Mouse (Mus musculus) myocyte (in vitro differentiated cells): ENCODE measurements around the gene Stk35. TPM values are rescaled to one million over a fixed set of nuclear protein-coding genes. Genes with fewer than 3 reads are reported as not detected.

Source experiments
- H3K27me3 ChIP-seq: one replicate; pipeline ENCODE4 v1.6.1; 2011; ENCODE audit not compliant: control insufficient read depth, insufficient read depth, insufficient read length
- H3K36me3 ChIP-seq: one replicate; pipeline ENCODE4 v1.6.1; 2011; ENCODE audit not compliant: control insufficient read depth, insufficient read depth
- H3K4me2 ChIP-seq: one replicate; pipeline ENCODE4 v1.6.1; 2011; ENCODE audit warnings: low read depth, control low read depth
- H3K4me3 ChIP-seq: one replicate; pipeline ENCODE4 v1.5.1; 2011; ENCODE audit warnings: mild to moderate bottlenecking, control low read depth, moderate library complexity
- H3K79me2 ChIP-seq: one replicate; pipeline ENCODE4 v1.6.1; 2011; ENCODE audit not compliant: control insufficient read depth, insufficient read depth
- H3ac ChIP-seq: one replicate; pipeline ENCODE4 v1.6.1; 2011; ENCODE audit not compliant: control insufficient read depth, insufficient read length
- CEBPB ChIP-seq: IDR thresholded peaks from 2 replicates; pipeline ENCODE4 v1.6.1; 2011; ENCODE audit warnings: mild to moderate bottlenecking, moderate library complexity; ENCODE audit not compliant: poor library complexity, insufficient read depth, severe bottlenecking
- E2F4 ChIP-seq: IDR thresholded peaks from one replicate; pipeline ENCODE4 v1.6.1; 2011; ENCODE audit warnings: mild to moderate bottlenecking, control low read depth, moderate library complexity; ENCODE audit not compliant: insufficient read depth
- MAX ChIP-seq: IDR thresholded peaks from one replicate; pipeline ENCODE4 v1.6.1; 2011; ENCODE audit warnings: low read depth, mild to moderate bottlenecking, control low read depth
- MYOD1 ChIP-seq, 3 experiments: IDR thresholded peaks; one replicate each; pipeline ENCODE4 v1.6.1; 2011; ENCODE audit warnings: control low read depth in 2 of 3, low read depth in 2 of 3, mild to moderate bottlenecking in 2 of 3, moderate library complexity in 1 of 3; ENCODE audit not compliant: insufficient read length in 2 of 3, control insufficient read depth in 1 of 3
- MYOG ChIP-seq, 3 experiments: IDR thresholded peaks; one replicate each; pipeline ENCODE4 v1.6.1; 2011; ENCODE audit warnings: control low read depth in 2 of 3, low read depth in 2 of 3, mild to moderate bottlenecking in 2 of 3; ENCODE audit not compliant: insufficient read length in 2 of 3, control insufficient read depth in 1 of 3, insufficient read depth in 1 of 3
- POLR2A ChIP-seq: IDR thresholded peaks from one replicate; pipeline ENCODE4 v1.6.1; 2011; ENCODE audit warnings: low read depth, mild to moderate bottlenecking, control low read depth, moderate library complexity; ENCODE audit not compliant: insufficient read length
- POLR2AphosphoS2 ChIP-seq: IDR thresholded peaks from one replicate; pipeline ENCODE4 v1.6.1; 2011; ENCODE audit warnings: low read depth, control low read depth; ENCODE audit not compliant: insufficient read length
- REST ChIP-seq: IDR thresholded peaks from one replicate; pipeline ENCODE4 v1.6.1; 2011; ENCODE audit warnings: mild to moderate bottlenecking, control low read depth, moderate library complexity; ENCODE audit not compliant: insufficient read depth, insufficient read length
- SRF ChIP-seq: IDR thresholded peaks from one replicate; pipeline ENCODE4 v1.6.1; 2011; ENCODE audit warnings: low read depth; ENCODE audit not compliant: control insufficient read depth, insufficient read length
- TCF12 ChIP-seq: IDR thresholded peaks from one replicate; pipeline ENCODE4 v1.6.1; 2011; ENCODE audit warnings: mild to moderate bottlenecking, control low read depth; ENCODE audit not compliant: poor library complexity, insufficient read depth, severe bottlenecking
- TCF3 ChIP-seq: IDR thresholded peaks from one replicate; pipeline ENCODE4 v1.6.1; 2011; ENCODE audit warnings: low read depth, control low read depth; ENCODE audit not compliant: insufficient read length
- USF1 ChIP-seq: IDR thresholded peaks from one replicate; pipeline ENCODE4 v1.6.1; 2011; ENCODE audit warnings: low read depth, mild to moderate bottlenecking, control low read depth, moderate library complexity
- polyA plus RNA-seq: library from polyadenylated mRNA; unstranded; fragments of >200 nt; fragmentation: generic; extraction: Trizol; gene quantifications from one replicate; pipeline ENCODE4 v1.2.1, GENCODE M21; 2012; ENCODE audit warnings: missing spikeins

Stk35 gene
- polyA plus RNA-seq, 1 experiment: 6.0 TPM

GRCm38 (mm10) chr2:129874509-129875095, 74.3 kb downstream of the Stk35 start:
- H3K79me2 ChIP-seq: no peaks in the 10 kb centered on the region
- H3ac ChIP-seq: no peak overlapping the region
- no peaks in the 10 kb centered on the region for H3K27me3 ChIP-seq
- H3K4me2 ChIP-seq: no peak overlapping the region
- no peaks in the 10 kb centered on the region for H3K36me3 ChIP-seq
- H3K4me3 ChIP-seq: no peak overlapping the region
- TF ChIP-seq SRF (no peak), MAX (no peak), MYOD1 (IDR thresholded peaks at IDR 0.05; ENCODE audit: control insufficient read depth in 1 of 3, insufficient read length in 2 of 3, low read depth in 2 of 3) (no peak), TCF12 (no peak), POLR2A (no peak), E2F4 (no peak), POLR2AphosphoS2 (no peak), MYOG (IDR thresholded peaks at IDR 0.05; ENCODE audit: control insufficient read depth in 1 of 3, insufficient read depth in 1 of 3, insufficient read length in 2 of 3, low read depth in 2 of 3) (no peak), REST (no peak), USF1 (no peak), TCF3 (no peak), CEBPB (no peak)

GRCm38 (mm10) chr2:129876935-129877334, 76.6 kb downstream of the Stk35 start:
- no peaks in the 10 kb centered on the region for H3K79me2 ChIP-seq
- no peak overlapping the region for H3ac ChIP-seq
- no peak overlapping the region for H3K4me3 ChIP-seq
- TF ChIP-seq MAX (no peak), POLR2AphosphoS2 (no peak), POLR2A (no peak), MYOD1 (IDR thresholded peaks at IDR 0.05; ENCODE audit: control insufficient read depth in 1 of 3, insufficient read length in 2 of 3, low read depth in 2 of 3) (no peak), CEBPB (no peak), REST (no peak)
- no peak overlapping the region for H3K4me2 ChIP-seq
- H3K27me3 ChIP-seq: no peaks in the 10 kb centered on the region
- no peaks in the 10 kb centered on the region for H3K36me3 ChIP-seq

GRCm38 (mm10) chr2:129879817-129880216, 79.5 kb downstream of the Stk35 start:
- H3K4me3 ChIP-seq: no peak overlapping the region
- no peak overlapping the region for H3ac ChIP-seq
- no peak overlapping the region for H3K4me2 ChIP-seq
- no peaks in the 10 kb centered on the region for H3K27me3 ChIP-seq
- TF ChIP-seq CEBPB (no peak), POLR2AphosphoS2 (no peak), USF1 (no peak), E2F4 (no peak), MYOD1 (IDR thresholded peaks at IDR 0.05; ENCODE audit: control insufficient read depth in 1 of 3, insufficient read length in 2 of 3, low read depth in 2 of 3) (no peak), POLR2A (no peak), MAX (no peak), SRF (no peak), TCF12 (no peak), REST (no peak), MYOG (IDR thresholded peaks at IDR 0.05; ENCODE audit: control insufficient read depth in 1 of 3, insufficient read depth in 1 of 3, insufficient read length in 2 of 3, low read depth in 2 of 3) (no peak), TCF3 (no peak)
- H3K36me3 ChIP-seq: no peaks in the 10 kb centered on the region
- H3K79me2 ChIP-seq: no peaks in the 10 kb centered on the region

- Histone ChIP-seq H3K36me3 (no peaks in the 10 kb centered on the region), H3K4me3 (no peak overlapping the region), H3K27me3 (no peaks in the 10 kb centered on the region), H3ac (no peak overlapping the region), H3K4me2 (no peak overlapping the region), H3K79me2 (no peaks in the 10 kb centered on the region)
- no peak for TF ChIP-seq TCF3
- TF ChIP-seq POLR2AphosphoS2: no peak
- no peak for TF ChIP-seq REST
- TF ChIP-seq E2F4: no peak
- no peak for TF ChIP-seq MYOG (IDR thresholded peaks at IDR 0.05; ENCODE audit: control insufficient read depth in 1 of 3, insufficient read depth in 1 of 3, insufficient read length in 2 of 3, low read depth in 2 of 3)
- TF ChIP-seq MAX: no peak
- no peak for TF ChIP-seq USF1
- no peak for TF ChIP-seq MYOD1 (IDR thresholded peaks at IDR 0.05; ENCODE audit: control insufficient read depth in 1 of 3, insufficient read length in 2 of 3, low read depth in 2 of 3)
- no peak for TF ChIP-seq TCF12
- TF ChIP-seq CEBPB: no peak
Measured at GRCm38 (mm10) chr2:129880226-129880625, 79.9 kb downstream of the Stk35 start.

DNA sequence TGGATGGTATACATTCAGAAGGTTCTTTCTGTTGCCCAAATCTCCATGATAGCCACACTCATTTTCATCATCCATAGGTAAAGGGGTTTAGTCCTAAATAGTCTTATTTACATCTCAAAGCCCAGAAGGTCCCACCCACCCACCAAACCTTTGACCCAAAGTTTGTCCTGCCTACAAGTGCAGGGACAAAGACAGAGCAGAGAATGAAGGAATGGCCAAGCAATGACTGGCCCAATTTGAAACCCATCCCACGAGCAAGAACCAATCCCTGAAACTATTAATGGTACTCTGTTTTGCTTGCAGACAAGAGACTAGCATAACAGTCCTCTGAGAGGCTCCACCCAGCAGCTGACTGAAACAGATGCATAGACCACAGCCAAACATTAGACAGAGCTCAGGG, 81.6 kb downstream of the Stk35 start:
- no peaks in the 10 kb centered on the region for H3K27me3 ChIP-seq
- H3K4me2 ChIP-seq: no peak overlapping the region
- H3K4me3 ChIP-seq: no peak overlapping the region
- H3K79me2 ChIP-seq: no peaks in the 10 kb centered on the region
- TF ChIP-seq REST (no peak), CEBPB (no peak), SRF (no peak), MYOD1 (IDR thresholded peaks at IDR 0.05; ENCODE audit: control insufficient read depth in 1 of 3, insufficient read length in 2 of 3, low read depth in 2 of 3) (no peak), POLR2AphosphoS2 (no peak)
- H3ac ChIP-seq: no peak overlapping the region
- no peaks in the 10 kb centered on the region for H3K36me3 ChIP-seq

Other genes with a start within 250 kb of the Stk35 start
- 0.53 TPM for gene Sirpa, start 207.7 kb upstream of the Stk35 start, polyA plus RNA-seq
- gene Pdyn, start 100.7 kb upstream of the Stk35 start, polyA plus RNA-seq: not detected
- gene Tgm3, start 211.8 kb downstream of the Stk35 start, polyA plus RNA-seq: not detected